Mouse (Mus musculus) layer of hippocampus, adult 18-20 months (tissue): ENCODE measurements around the gene Drc1. TPM values are rescaled to one million over a fixed set of nuclear protein-coding genes. Genes with fewer than 3 reads are reported as not detected.

Experiments
- DNase-seq, 2 experiments: peaks; one replicate each; pipeline ENCODE4 v3.0.0; 2022; ENCODE audit warnings: low spot score in 2 of 2
- total RNA-seq, 2 experiments: library from RNA; stranded (reverse); gene quantifications; 2 replicates each; pipeline ENCODE4 v1.2.3; 2021

Drc1 gene
- total RNA-seq, 2 experiments from 2014 or later, result 8.6 to 8.8 TPM

- no peak for DNase-seq
Measured at GRCm38 (mm10) chr5:30411524-30411923, 130.3 kb downstream of the Drc1 start.

DNA sequence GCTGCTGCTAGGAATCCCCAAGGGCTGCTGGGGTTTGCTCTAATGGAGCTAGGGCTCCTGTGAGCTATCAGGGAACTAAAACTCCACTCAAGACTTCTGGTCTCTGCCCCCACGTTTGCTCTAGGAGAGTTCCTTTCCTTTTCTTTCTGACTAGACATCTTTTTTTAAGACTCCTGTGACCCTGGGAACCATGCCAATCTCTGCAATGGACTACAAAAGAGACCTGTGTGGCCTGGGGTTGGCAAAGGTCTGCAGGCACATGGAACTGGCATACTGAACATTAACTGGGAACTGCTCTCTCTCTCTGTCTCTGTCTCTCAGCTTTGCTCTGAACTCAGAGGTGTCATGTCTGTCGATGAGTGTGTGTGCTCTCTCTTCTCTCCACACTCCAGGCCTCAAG is 134.2 kb downstream of the Drc1 start:
- DNase-seq, result no peak

DNA sequence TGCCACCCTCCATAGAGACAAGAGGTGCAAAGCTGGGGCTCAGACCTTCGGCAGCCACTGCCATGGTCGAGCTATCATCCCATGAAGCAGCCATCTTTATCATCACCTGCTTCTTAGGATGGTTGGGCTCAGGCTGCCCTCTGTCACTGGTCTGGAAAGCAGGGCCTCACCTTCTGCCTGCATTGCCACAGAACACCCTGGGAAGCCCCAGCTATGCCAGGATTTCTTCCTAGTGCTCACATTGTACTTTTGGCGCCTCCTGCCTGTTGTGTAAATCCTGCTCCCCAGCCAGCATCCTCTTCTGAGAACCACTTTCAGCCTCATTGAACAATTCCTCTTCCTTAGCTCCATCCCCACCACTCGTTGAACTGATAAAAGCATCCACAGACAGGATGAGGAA is 134.7 kb downstream of the Drc1 start:
- DNase-seq, result no peak

Other genes starting within 250 kb of the Drc1 start
- gene Tyms, start 207.8 kb upstream of the Drc1 start, total RNA-seq, result 1 to 10 TPM; 4.9 to 5.0 TPM
- 10 to 100 TPM; 10.9 to 11.3 TPM for gene Garem2, start 176.2 kb upstream of the Drc1 start, total RNA-seq
- gene 3110082J24Rik, start 175.3 kb upstream of the Drc1 start, total RNA-seq, result 1 to 10 TPM; 2.6 to 4.1 TPM
- 10 to 100 TPM; 70.6 to 71.9 TPM for gene Hadha, start 126.2 kb upstream of the Drc1 start, total RNA-seq
- 10 to 100 TPM; 95.8 to 97.8 TPM for gene Hadhb, start 126.1 kb upstream of the Drc1 start, total RNA-seq
- not detected for gene Adgrf3, start 75.7 kb upstream of the Drc1 start, total RNA-seq
- 10 to 100 TPM; 33.5 to 41.2 TPM for gene Selenoi, start 48.8 kb upstream of the Drc1 start, total RNA-seq
- gene Otof, start 180.5 kb downstream of the Drc1 start, total RNA-seq, result 1 to 10 TPM; 2.9 to 4.4 TPM
- gene 1700001C02Rik, start 184.7 kb downstream of the Drc1 start, total RNA-seq, result not detected